Mouse (Mus musculus) E14TG2a.4 (cell line): Measurements from ENCODE around the gene Thap2.

Experiments
- H3K27me3 ChIP-seq: 2 replicates; pipeline ENCODE4 v1.6.1; 2014; ENCODE audit warnings: low read length, control low read depth; ENCODE audit not compliant: insufficient read depth
- H3K36me3 ChIP-seq: 2 replicates; pipeline ENCODE4 v1.6.1; 2014; ENCODE audit warnings: low read length, control low read depth; ENCODE audit not compliant: insufficient read depth
- H3K4me1 ChIP-seq: replicated peaks from 2 replicates; pipeline ENCODE4 v1.6.1; 2014; ENCODE audit warnings: low read depth, low read length, control low read depth
- H3K4me3 ChIP-seq: replicated peaks from 2 replicates; pipeline ENCODE4 v1.5.1; 2014; ENCODE audit warnings: mild to moderate bottlenecking, low read length
- H3K9me3 ChIP-seq: 2 replicates; pipeline ENCODE4 v1.6.1; 2014; ENCODE audit warnings: low read length, control low read depth
- CTCF ChIP-seq: conservative IDR thresholded peaks from 2 replicates; pipeline ENCODE4 v1.5.1; 2014; ENCODE audit warnings: low read length
- NANOG ChIP-seq: IDR thresholded peaks from 2 replicates; pipeline ENCODE4 v1.6.1; 2014; ENCODE audit warnings: borderline replicate concordance, low read length, mixed read lengths
- POU5F1 ChIP-seq: IDR thresholded peaks from 2 replicates; pipeline ENCODE4 v1.6.1; 2014; ENCODE audit warnings: low read length, borderline replicate concordance

Gene Thap2

DNA sequence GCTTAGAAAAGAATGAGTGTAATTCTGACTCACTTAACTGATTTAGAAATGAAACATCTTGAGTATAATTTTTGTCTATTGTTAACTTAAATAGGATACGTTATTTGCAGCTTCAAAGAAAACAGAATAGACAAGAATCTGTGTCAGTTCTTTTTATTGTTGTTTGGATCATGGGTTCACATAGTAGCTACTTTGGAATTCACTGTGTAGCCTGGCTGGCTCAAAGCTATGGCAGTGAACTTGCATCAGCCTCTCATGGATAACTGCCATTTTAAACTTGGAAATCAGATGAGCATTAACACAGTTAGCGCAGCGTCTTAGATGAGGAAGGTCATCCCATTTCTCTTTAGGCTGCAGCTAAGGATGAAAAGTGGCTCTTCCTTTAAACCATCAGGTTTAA, 3.6 kb upstream of the Thap2 start:
- peaks cover 34% of the 10 kb centered on the region for H3K4me1 ChIP-seq
- TF ChIP-seq NANOG (no peak), CTCF (no peak), POU5F1 (no peak)
- no peaks in the 10 kb centered on the region for H3K27me3 ChIP-seq
- no peaks in the 10 kb centered on the region for H3K9me3 ChIP-seq
- H3K4me3 ChIP-seq = no peak overlapping the region
- H3K36me3 ChIP-seq = peaks cover 54% of the 10 kb centered on the region

GRCm38 (mm10) chr10:115385018-115386002, 1.1 kb upstream of the Thap2 start:
- H3K36me3 ChIP-seq = peaks cover 32% of the 10 kb centered on the region
- peaks cover 58% of the 10 kb centered on the region for H3K4me1 ChIP-seq
- no peaks in the 10 kb centered on the region for H3K27me3 ChIP-seq
- H3K4me3 ChIP-seq = peak overlapping the region; percentile 95
- TF ChIP-seq CTCF = no peak
- no peak for TF ChIP-seq POU5F1
- no peak for TF ChIP-seq NANOG
- no peaks in the 10 kb centered on the region for H3K9me3 ChIP-seq

DNA sequence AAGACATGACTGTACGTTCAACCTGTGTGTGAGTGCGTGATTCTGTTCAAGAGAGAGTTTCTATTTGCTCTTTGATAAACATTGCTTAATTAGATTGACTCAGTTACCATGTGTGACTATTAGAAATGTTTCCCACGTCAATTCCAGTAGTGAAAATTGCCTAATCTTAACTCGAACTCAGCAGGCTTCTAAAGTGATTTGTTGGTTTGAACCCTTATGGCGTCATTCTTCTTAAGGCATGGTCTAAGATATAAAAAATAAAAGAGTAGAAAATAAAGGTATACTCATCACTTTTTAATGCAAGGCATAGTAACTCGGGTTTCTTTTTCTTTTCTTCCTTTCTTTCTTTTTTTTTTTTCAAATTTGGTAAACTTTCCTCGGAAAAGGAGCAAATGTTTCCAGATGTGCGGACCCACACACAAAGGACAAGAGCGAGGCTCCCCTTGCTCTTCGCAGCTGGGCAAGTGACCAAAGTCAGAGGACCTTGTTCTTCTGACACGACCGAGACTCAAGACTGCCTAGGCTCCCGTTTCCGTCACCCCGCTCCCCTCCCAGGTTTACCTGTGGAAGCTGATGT, 511 bp downstream of the Thap2 start:
- TF ChIP-seq POU5F1 = no peak
- TF ChIP-seq CTCF = no peak
- TF ChIP-seq NANOG = no peak

DNA sequence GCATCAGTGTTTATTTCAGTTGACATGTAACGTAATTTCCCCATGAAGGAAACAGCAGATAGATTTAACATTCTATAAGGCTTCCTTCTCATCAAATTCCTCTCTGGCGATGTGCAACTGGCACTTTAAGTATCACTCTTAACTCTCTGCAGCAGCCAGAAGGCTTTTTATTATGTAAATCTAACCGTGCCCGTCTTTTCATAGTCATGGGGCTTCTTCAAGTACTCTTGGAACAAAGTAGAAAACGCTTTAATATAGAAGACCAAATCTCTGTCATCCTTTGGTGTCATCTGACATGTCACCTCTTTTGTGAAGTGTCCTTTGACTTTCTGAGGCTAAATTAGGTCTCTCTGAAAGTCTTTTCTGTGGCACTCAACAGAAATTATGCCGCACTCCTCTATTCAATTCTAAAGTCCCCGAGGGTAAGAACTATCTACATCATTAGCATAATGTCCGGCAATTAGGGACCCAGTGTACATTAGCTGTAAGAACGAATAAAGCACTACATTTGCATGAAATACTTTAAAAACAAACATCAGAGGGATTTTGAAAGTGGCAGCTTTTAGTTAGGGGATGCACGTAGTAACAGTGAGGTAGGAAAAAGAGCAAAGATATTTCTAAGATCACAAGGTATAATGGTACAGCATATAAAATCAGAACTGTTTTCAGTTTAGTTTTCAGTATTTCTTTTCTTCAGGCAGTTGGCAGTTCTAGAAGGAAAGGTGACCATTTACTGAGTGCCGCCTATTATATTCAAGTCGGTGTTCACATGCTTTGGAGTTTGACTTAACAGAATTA, 1.2 kb downstream of the Thap2 start:
- H3K4me3 ChIP-seq = peak overlapping the region; percentile 95
- peaks cover 13% of the 10 kb centered on the region for H3K36me3 ChIP-seq
- H3K27me3 ChIP-seq = no peaks in the 10 kb centered on the region
- no peak for TF ChIP-seq POU5F1
- peak; percentile 75 for TF ChIP-seq NANOG
- peaks cover 57% of the 10 kb centered on the region for H3K4me1 ChIP-seq
- no peaks in the 10 kb centered on the region for H3K9me3 ChIP-seq

More for the DNA sequence above, 511 bp downstream of the Thap2 start:
- peaks cover 59% of the 10 kb centered on the region for H3K4me1 ChIP-seq
- H3K36me3 ChIP-seq = peaks cover 20% of the 10 kb centered on the region
- peak overlapping the region; percentile 95 for H3K4me3 ChIP-seq
- no peaks in the 10 kb centered on the region for H3K27me3 ChIP-seq
- no peaks in the 10 kb centered on the region for H3K9me3 ChIP-seq

DNA sequence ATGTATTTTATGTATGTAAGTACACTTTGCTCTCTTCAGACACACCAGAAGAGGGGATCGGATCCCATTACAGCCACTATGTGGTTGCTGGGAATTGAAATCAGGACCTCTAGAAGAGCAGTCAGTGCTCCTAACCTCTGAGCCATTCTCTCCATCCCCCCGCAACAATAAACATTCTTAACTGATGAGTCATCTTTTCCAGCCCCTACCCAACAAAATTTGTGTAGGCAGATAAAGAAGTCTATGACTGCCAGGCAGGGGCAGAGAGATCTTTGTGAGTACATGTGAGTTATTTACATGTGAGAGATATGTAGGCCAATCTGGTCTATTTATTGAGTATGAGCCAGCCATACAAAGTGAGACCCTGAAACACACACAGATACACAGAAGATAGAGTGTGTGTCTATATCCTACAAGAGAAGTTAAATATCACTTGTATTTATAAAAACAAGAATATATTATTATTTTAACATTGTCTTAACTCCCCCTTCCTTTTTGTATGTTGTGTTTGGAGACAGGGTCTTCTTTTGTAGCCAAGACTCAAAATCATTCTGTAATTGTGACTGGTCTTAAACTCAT, 2.6 kb downstream of the Thap2 start:
- TF ChIP-seq NANOG (no peak), POU5F1 (no peak), CTCF (no peak)
- Histone ChIP-seq H3K36me3 (peaks cover under 1% of the 10 kb centered on the region; the same call in 1 of the 2 replicates), H3K9me3 (no peaks in the 10 kb centered on the region), H3K4me1 (peaks cover 47% of the 10 kb centered on the region), H3K4me3 (no peak overlapping the region), H3K27me3 (no peaks in the 10 kb centered on the region)

GRCm38 (mm10) chr10:115363151-115363550, 21.1 kb downstream of the Thap2 start:
- no peak for TF ChIP-seq CTCF
- no peak for TF ChIP-seq NANOG
- no peak for TF ChIP-seq POU5F1
- Histone ChIP-seq H3K4me1 (peaks cover 66% of the 10 kb centered on the region), H3K36me3 (no peaks in the 10 kb centered on the region), H3K4me3 (peak overlapping the region; percentile 84), H3K27me3 (no peaks in the 10 kb centered on the region), H3K9me3 (no peaks in the 10 kb centered on the region)

- Histone ChIP-seq H3K27me3 (no peaks in the 10 kb centered on the region), H3K4me3 (peak overlapping the region; percentile 84), H3K4me1 (peaks cover 70% of the 10 kb centered on the region), H3K9me3 (no peaks in the 10 kb centered on the region), H3K36me3 (no peaks in the 10 kb centered on the region)
- TF ChIP-seq POU5F1 = no peak
- TF ChIP-seq CTCF = no peak
- TF ChIP-seq NANOG = no peak
Measured at GRCm38 (mm10) chr10:115362623-115362964, 21.6 kb downstream of the Thap2 start.
